Mouse (Mus musculus) small intestine, adult 2 months (tissue): ENCODE results near the gene Ccr8.

Experiments used
- CTCF ChIP-seq: fragments of 200-500 bp; IDR thresholded peaks from 2 replicates; pipeline ENCODE4 v1.5.1; 2012; ENCODE audit warnings: low read depth, mild to moderate bottlenecking, control low read depth, inconsistent platforms, low read length, moderate library complexity, mixed read lengths; ENCODE audit not compliant: insufficient replicate concordance, insufficient read length; ENCODE audit errors: extremely low read depth
- POLR2A ChIP-seq: fragments of 200-500 bp; IDR thresholded peaks from 2 replicates; pipeline ENCODE4 v1.6.1; 2012; ENCODE audit warnings: low read depth, mild to moderate bottlenecking, control low read depth, inconsistent platforms, low read length, moderate library complexity

DNA sequence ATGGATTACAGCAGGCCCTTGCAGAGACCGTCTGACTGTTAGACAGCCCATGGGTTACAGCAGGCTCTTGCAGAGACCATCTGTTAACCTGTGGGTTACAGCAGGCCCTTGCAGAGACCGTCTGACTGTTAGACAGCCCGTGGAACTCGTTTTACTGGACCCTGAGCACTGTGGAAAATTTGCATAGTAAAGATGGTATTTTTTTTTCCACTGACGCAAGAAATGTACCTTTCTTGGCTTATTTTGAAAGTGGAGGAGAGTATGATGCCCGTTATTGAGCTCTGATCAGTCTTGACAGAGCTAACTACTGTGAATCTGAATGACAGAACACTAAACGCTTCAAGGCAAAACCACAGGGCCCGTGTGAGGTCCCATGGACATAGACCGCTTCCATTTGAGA lies 35.7 kb upstream of the Ccr8 start:
- no peak for TF ChIP-seq POLR2A
- TF ChIP-seq CTCF: no peak
